Mouse (Mus musculus): ENCODE results near the gene Ltbp4. TPM values are rescaled to one million over a fixed set of nuclear protein-coding genes. Genes with fewer than 3 reads are reported as not detected.
A peak's percentile ranks its signal among the peaks of the same experiment; 100 is the strongest.

Gene Ltbp4
- polyA plus RNA-seq, 1 experiment from 2014 or later: 7.2 TPM

- Histone ChIP-seq H3K27me3 (ENCODE audit: insufficient read depth, low read length) (no peaks in the 10 kb centered on the region), H3K36me3 (replicated peaks; ENCODE audit: insufficient read depth, low read length) (no peaks in the 10 kb centered on the region)
- WGBS (ENCODE audit: insufficient replicate concordance): 80% methylated on average over 4 of the region's 4 CpGs
These were observed 41.0 kb downstream of the Ltbp4 start for GRCm38 (mm10) chr7:27296518-27296917.

GRCm38 (mm10) chr7:27295956-27296355 lies 41.5 kb downstream of the Ltbp4 start:
- TF ChIP-seq CTCF (IDR thresholded peaks at IDR 0.05; ENCODE audit: low read depth) (no peak), EP300 (IDR thresholded peaks at IDR 0.05; ENCODE audit: low read depth) (no peak)
- ATAC-seq: no peak
- DNase-seq: no peak
- no peaks in the 10 kb centered on the region for H3K9me3 ChIP-seq (ENCODE audit: low read length)
- H3K4me1 ChIP-seq (ENCODE audit: insufficient read depth): no peaks in the 10 kb centered on the region
- no peak overlapping the region for H3K27ac ChIP-seq (ENCODE audit: low read depth)
- no peak overlapping the region for H3K4me3 ChIP-seq (ENCODE audit: low read depth, low read length)
- H3K27me3 ChIP-seq (ENCODE audit: insufficient read depth, low read length): no peaks in the 10 kb centered on the region
- H3K4me2 ChIP-seq (ENCODE audit: low read depth, low read length): no peak overlapping the region
- H3K36me3 ChIP-seq (replicated peaks; ENCODE audit: insufficient read depth, low read length): no peaks in the 10 kb centered on the region
- no peak overlapping the region for H3K9ac ChIP-seq (replicated peaks)
- 66% methylated on average over 4 of the region's 4 CpGs for WGBS (ENCODE audit: insufficient replicate concordance)

More at GRCm38 (mm10) chr7:27296518-27296917, 41.0 kb downstream of the Ltbp4 start:
- TF ChIP-seq CTCF (IDR thresholded peaks at IDR 0.05; ENCODE audit: low read depth) (no peak), EP300 (IDR thresholded peaks at IDR 0.05; ENCODE audit: low read depth) (no peak)
- no peaks in the 10 kb centered on the region for H3K4me1 ChIP-seq (ENCODE audit: insufficient read depth)
- no peak overlapping the region for H3K4me3 ChIP-seq (ENCODE audit: low read depth, low read length)
- H3K9ac ChIP-seq (replicated peaks): no peak overlapping the region
- no peak overlapping the region for H3K4me2 ChIP-seq (ENCODE audit: low read depth, low read length)
- H3K27ac ChIP-seq (ENCODE audit: low read depth): no peak overlapping the region
- no peak for DNase-seq
- H3K9me3 ChIP-seq (ENCODE audit: low read length): no peaks in the 10 kb centered on the region
- ATAC-seq: no peak

GRCm38 (mm10) chr7:27291795-27292466 lies 45.6 kb downstream of the Ltbp4 start:
- Histone ChIP-seq H3K4me1 (ENCODE audit: insufficient read depth) (no peaks in the 10 kb centered on the region), H3K9ac (replicated peaks) (no peak overlapping the region), H3K36me3 (replicated peaks; ENCODE audit: insufficient read depth, low read length) (no peaks in the 10 kb centered on the region), H3K4me2 (ENCODE audit: low read depth, low read length) (no peak overlapping the region), H3K9me3 (ENCODE audit: low read length) (no peaks in the 10 kb centered on the region; the same call in 1 of the 2 replicates), H3K27me3 (ENCODE audit: insufficient read depth, low read length) (no peaks in the 10 kb centered on the region), H3K4me3 (ENCODE audit: low read depth, low read length) (no peak overlapping the region), H3K27ac (ENCODE audit: low read depth) (no peak overlapping the region; the same call in 1 of the 2 replicates)
- WGBS (ENCODE audit: insufficient replicate concordance): 36% methylated on average over 12 of the region's 12 CpGs
- TF ChIP-seq CTCF (IDR thresholded peaks at IDR 0.05; ENCODE audit: low read depth) (no peak), EP300 (IDR thresholded peaks at IDR 0.05; ENCODE audit: low read depth) (no peak)
- ATAC-seq (peak; percentile 41; the same call in 1 of the 2 replicates), DNase-seq (no peak)

- ATAC-seq (no peak), DNase-seq (no peak)
- Histone ChIP-seq H3K4me3 (ENCODE audit: low read depth, low read length) (no peak overlapping the region), H3K4me2 (ENCODE audit: low read depth, low read length) (no peak overlapping the region), H3K9ac (replicated peaks) (no peak overlapping the region), H3K36me3 (replicated peaks; ENCODE audit: insufficient read depth, low read length) (no peaks in the 10 kb centered on the region), H3K27me3 (ENCODE audit: insufficient read depth, low read length) (no peaks in the 10 kb centered on the region), H3K4me1 (ENCODE audit: insufficient read depth) (peaks cover under 1% of the 10 kb centered on the region; the same call in 1 of the 2 replicates), H3K27ac (ENCODE audit: low read depth) (no peak overlapping the region), H3K9me3 (ENCODE audit: low read length) (no peaks in the 10 kb centered on the region; the same call in 1 of the 2 replicates)
- TF ChIP-seq CTCF (IDR thresholded peaks at IDR 0.05; ENCODE audit: low read depth): no peak
- no peak for TF ChIP-seq EP300 (IDR thresholded peaks at IDR 0.05; ENCODE audit: low read depth)
- 64% methylated on average over 2 of the region's 2 CpGs for WGBS (ENCODE audit: insufficient replicate concordance)
These were observed 46.9 kb downstream of the Ltbp4 start for GRCm38 (mm10) chr7:27290555-27290954.

- Histone ChIP-seq H3K4me2 (ENCODE audit: low read depth, low read length) (no peak overlapping the region), H3K9ac (replicated peaks) (no peak overlapping the region), H3K9me3 (ENCODE audit: low read length) (no peaks in the 10 kb centered on the region; the same call in 1 of the 2 replicates), H3K36me3 (replicated peaks; ENCODE audit: insufficient read depth, low read length) (no peaks in the 10 kb centered on the region), H3K27me3 (ENCODE audit: insufficient read depth, low read length) (no peaks in the 10 kb centered on the region), H3K4me3 (ENCODE audit: low read depth, low read length) (no peak overlapping the region), H3K27ac (ENCODE audit: low read depth) (no peak overlapping the region), H3K4me1 (ENCODE audit: insufficient read depth) (peaks cover 4% of the 10 kb centered on the region; the same call in 1 of the 2 replicates)
- 80% methylated on average over 7 of the region's 7 CpGs for WGBS (ENCODE audit: insufficient replicate concordance)
- no peak for DNase-seq
- ATAC-seq: no peak
- TF ChIP-seq EP300 (IDR thresholded peaks at IDR 0.05; ENCODE audit: low read depth): no peak
- 0 out of 2 replicates have a peak, but pooled peaks have one; percentile 3 for TF ChIP-seq CTCF (IDR thresholded peaks at IDR 0.05; ENCODE audit: low read depth)
These were observed 48.8 kb downstream of the Ltbp4 start for GRCm38 (mm10) chr7:27288732-27289131.

GRCm38 (mm10) chr7:27285698-27286066 lies 51.8 kb downstream of the Ltbp4 start:
- no peak overlapping the region for H3K4me3 ChIP-seq (ENCODE audit: low read depth, low read length)
- H3K9ac ChIP-seq (replicated peaks): no peak overlapping the region
- H3K27me3 ChIP-seq (ENCODE audit: insufficient read depth, low read length): no peaks in the 10 kb centered on the region
- DNase-seq (peak; percentile 73), ATAC-seq (peak; percentile 74; the same call in 1 of the 2 replicates)
- H3K27ac ChIP-seq (ENCODE audit: low read depth): no peak overlapping the region
- no peaks in the 10 kb centered on the region for H3K36me3 ChIP-seq (replicated peaks; ENCODE audit: insufficient read depth, low read length)
- no peak overlapping the region for H3K4me2 ChIP-seq (ENCODE audit: low read depth, low read length)
- H3K9me3 ChIP-seq (ENCODE audit: low read length): no peaks in the 10 kb centered on the region; the same call in 1 of the 2 replicates
- WGBS (ENCODE audit: insufficient replicate concordance): 5% methylated on average over 8 of the region's 8 CpGs
- no peak for TF ChIP-seq EP300 (IDR thresholded peaks at IDR 0.05; ENCODE audit: low read depth)
- TF ChIP-seq CTCF (IDR thresholded peaks at IDR 0.05; ENCODE audit: low read depth): peak; percentile 83
- H3K4me1 ChIP-seq (ENCODE audit: insufficient read depth): peaks cover 4% of the 10 kb centered on the region; the same call in 1 of the 2 replicates

All from liver, postnatal 0 days (tissue).